Mouse (Mus musculus) adrenal gland (tissue): ENCODE measurements around the gene Cdk14.
"Not testable (repeated sequence)": the region's sequence is repeated elsewhere in the genome, so short reads cannot be mapped to it uniquely, and the experiment has no call there.

Experiments
- intact Hi-C: fragments of 180-260 bp; cut with DNase I; formaldehyde crosslinking; loops from one replicate; pipeline ENCODE4 v1.15.1; 2025

Cdk14 gene

DNA sequence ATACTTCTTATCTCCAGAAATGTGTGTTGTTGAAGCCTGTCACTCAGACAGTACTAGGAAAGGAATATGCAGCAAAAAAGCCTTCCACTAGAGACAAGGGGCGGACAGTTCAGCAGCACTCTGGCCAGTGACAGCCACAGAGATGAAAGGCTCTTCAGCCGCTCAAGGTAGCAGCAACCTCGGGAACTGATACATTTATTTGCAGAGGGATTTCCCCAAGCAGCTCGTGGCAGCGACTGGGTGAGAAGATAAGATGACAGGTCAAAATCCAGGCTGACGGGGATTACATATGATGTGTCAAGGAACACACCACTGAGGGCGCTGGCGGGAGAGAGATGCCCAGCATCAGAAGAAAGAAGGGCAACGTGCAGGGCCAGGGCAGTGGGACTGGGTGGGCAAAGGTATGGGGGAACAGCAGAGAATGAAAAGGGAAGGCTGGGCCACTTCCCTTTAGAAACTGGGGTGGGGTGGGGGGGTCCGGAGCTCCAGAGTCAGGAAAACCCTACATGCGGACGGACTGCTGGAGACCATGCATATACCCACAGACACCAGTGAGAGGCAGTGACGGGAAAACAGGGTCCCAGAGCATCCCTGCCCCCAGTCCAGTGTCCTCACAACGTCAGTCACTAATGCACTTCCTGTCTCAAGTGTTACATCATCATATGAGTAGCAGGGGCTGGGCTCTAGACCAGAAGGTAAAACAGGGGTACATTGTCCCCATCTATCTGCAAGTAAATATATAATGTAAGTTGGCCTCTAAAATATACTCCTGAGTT lies 51.5 kb downstream of the Cdk14 start:
- intact Hi-C loops = loop anchor here (10.0 kb wide), 1 partner anchor 404 kb away; no protein-coding TSS in a partner anchor

DNA sequence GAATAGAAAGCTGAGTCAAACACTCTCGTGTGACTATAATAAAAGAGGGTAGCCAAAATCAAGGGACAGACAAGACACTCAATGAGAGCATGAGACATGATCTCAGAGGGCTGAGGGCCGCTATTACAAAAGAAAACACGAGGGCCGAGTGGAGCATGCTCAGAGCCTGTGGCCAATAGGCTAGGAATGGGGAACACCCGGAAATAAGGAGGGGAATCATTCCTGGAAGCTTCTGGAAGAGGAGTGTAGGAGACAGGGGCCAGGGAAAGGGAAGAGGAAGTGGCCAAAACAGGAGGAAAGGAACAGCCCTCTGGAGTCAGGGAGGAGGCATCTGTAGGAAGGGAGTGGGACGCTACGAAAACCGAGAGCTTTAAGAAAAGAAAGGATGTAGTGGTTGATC lies 52.6 kb downstream of the Cdk14 start:
- intact Hi-C loops = loop anchor here (10.0 kb wide), 1 partner anchor 403 kb away; no protein-coding TSS in a partner anchor

DNA sequence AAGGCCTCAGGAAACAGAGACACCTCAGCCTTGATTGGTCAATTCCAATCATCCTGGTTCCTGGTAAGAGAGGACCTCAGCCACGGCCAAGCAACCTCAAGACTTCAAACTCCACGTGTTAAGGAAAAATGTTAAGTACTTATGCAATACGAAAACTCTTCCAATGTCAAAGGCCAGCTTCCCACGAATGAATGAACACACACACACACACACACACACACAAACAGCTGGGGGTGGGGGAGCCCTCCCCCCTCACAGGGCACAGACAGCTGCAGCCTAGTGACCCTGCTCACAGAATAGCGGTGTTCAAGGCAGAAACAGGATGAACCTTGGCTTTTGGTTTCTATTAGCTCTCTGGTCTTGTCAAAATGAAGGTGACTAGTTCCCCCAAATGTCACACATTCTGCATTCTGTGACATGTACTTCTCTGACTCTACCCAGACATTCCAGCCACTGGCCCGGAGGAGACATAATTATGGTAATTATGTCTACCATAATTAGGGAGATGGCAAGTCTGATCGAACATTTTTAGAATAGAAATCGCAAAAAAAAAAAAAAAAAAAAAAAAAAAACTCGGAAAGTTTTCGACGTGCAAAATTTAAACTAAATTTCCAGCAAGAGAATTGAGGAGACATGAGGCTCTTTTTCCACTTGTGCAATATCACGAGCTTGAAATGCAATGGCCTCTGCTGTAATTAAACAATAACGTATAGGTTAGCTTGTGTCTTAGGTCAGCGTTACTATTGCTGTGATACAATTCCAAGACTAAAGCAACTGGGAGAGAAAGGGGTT lies 54.6 kb downstream of the Cdk14 start:
- intact Hi-C loops = loop anchor here (10.0 kb wide), 1 partner anchor 401 kb away; no protein-coding TSS in a partner anchor

DNA sequence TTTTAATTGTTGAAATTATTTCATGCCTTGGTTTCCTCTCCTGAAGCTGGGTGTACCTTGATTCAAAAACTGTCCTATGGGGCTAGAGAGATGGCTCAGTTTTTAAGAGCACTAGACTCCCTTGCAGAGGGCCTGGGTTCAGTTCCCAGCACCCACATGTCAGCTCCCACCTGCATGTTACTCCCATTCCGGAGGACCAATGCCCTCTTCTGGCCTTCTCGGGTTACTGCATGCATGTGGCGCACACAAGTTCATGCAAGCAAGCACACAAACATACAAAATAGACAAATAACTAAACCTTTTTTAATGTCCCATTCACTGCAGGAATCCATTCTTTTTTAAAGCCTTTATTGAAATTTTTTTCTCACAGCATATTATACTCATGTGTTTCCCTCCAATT lies 58.4 kb downstream of the Cdk14 start:
- intact Hi-C loops = loop anchor here (10.0 kb wide), 1 partner anchor 397 kb away; no protein-coding TSS in a partner anchor

DNA sequence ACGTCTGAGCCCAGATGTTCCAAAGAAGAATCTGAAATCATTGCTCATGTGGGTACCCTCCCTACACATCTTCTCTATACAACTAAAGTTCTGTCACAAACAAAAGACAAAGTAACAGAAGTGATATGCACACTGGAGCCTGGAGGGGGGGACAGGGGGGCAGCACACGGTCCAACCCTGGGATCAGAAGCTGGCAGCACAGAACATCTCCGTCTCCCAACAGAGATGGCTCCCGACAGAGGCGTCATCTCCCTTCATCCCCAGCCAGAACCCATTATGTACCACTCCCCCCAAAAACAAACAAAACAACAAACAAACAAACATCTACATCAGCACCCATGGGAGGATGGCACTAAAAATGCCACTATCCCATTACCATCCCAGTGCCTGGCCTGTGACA lies 59.8 kb downstream of the Cdk14 start:
- intact Hi-C loops = loop anchor here (10.0 kb wide), 1 partner anchor 396 kb away; no protein-coding TSS in a partner anchor

DNA sequence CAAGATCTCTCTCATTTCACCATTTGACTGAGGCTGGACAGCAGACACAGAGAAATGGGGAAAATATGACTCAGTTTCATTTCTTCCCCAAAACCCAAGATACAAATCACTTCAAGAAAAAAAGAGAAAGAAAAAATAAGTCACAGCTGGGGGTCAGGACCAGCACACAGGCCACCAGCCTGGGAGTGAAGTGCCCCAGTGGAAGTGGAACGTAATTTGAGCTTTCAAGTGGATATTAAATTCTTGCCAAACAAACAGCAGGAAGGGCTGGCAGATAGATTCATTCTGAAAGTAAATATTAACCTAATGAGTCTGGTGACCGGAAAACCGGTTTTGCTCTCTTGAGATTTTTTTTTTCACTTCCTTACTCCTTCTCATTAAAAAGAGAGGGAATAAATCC lies 60.2 kb downstream of the Cdk14 start:
- intact Hi-C loops = loop anchor here (10.0 kb wide), 1 partner anchor 395 kb away; no protein-coding TSS in a partner anchor

DNA sequence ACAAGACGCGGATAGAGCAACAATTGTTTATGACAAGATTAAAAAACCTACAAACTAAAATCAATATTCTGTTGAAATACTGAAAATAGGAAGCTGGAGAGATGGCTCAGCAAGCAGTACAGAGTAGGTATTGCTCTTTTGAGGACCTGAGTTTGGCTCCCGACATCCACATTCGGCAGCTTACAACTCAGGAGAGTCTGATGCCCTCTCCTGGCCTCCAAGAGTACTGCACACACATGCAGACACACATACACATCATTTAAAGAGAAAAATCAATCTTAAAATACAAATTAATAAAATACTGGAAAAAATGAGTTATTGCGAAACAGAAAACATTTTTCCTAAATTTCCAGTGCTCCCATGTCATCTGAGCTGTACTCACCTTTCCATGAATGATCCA lies 60.7 kb downstream of the Cdk14 start:
- intact Hi-C loops = no loop called here

DNA sequence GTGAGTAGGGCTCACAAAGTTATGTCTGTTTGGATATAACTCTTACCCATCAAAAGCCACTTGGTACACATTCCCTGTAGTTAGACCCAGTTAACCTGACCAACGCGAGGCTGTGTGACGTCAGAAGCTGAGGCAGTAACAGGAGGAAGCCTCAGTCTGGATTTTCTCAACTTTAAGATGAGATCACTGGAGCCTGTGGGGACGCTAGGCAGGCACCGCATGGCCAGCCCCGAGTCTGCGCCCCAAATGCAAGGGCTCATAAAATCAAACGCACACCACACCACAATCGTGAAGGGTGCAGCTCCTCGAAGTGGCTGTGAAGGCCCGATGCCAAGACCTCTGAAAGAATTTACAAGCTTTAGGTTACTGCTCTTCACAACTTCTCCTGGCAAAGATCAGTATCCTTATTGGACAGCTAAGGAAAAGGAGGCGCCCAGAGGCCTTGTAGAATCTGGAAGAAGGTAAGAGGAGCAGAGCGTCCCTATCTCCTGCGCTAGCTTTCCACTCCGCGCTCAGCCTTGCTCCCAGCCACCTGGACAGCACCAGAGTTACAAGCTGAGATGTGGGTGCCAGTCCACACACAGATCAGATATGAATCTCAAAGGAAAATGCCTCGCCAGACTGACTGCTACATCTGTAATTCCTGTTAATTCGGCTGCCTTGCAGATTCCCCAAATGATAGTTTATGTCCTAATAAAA lies 61.9 kb downstream of the Cdk14 start:
- intact Hi-C loops = no loop called here

DNA sequence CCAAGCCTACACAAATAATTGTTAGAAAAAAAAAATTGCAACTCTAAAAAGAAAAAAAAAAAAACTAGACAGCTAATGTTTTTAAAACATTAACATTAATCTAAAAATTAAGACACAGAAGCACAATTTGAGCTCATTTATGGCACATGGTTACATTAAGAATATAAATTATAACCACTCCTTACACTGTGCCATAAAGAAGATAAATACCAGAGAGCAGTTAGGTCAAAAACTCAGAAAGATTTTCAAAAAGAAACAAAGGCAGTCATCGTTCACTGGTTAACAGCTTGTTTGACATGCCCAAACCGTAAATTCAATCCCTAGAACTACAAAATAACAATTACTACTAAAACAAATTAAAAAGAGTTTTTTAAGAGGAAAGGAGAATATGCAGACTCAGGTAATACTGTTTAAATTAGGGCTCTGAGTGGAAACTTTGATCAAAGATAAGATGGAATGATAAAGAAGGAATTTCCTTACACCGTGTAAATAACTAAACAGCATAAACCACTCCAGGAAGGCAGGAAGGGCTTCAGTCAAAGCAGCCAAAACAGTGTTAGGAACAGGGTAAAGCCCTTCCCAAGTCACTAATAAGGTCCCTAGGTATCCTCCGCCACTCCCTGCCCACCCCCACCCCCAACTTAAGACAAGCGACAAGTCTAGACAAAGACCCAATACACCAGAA lies 65.3 kb downstream of the Cdk14 start:
- intact Hi-C loops = no loop called here

DNA sequence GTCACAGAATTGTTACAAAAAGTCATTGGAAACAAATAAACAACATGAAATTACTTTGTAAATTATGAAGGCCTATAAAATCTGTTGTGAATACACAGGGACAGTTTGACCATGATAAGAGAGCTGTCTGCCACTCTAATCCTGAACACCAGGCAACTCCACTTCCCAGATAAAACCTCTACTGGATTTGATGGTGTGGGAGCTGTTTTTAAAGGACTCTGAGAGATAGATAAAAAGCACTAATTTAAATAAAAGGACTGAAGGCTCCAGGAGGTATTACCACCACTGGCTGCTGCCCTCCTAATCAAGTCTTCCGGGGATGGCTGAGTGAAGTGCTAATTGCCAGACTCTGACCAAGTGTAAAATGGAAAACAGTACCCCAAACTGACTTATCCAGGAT lies 66.2 kb downstream of the Cdk14 start:
- intact Hi-C loops = no loop called here

DNA sequence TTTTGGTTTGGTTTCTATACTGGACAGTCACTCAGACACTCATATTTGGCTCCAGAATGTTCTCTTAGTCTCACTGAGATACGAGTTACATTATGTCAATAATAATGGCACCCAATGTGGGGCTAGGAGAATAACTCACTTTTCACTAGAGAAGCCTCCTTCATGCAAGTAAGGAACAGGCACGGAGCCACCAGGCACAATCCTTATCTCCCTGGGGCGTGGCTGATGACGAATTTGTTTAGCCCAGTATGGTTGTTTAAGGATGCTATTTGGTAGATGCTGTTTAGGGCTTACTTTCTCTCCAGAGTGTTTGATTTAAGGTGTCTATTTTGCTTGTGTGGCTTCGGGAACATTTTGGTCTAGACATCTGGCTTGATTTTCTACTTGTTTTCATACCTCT lies 75.5 kb downstream of the Cdk14 start:
- intact Hi-C loops = no loop called here

DNA sequence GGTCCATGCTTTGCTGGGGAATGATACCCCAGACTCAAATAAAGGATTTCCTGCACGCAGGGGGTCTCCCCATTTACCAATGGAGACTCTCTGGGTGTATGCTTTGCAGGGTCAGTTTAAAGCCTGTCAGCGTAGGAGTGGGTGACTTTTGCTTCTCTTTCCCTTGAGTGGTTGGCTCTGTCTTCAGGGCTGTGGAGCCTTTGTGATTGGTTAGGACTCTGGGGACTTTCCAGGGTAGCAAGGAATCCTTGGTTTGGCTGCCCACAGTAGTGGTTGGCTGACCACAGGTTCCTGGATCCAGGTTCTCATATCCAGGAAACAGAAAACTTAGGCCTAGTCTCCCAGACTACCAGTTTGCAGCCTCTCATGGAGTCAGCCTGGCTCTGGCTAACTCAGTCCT lies 76.4 kb downstream of the Cdk14 start:
- intact Hi-C loops = no loop called here

DNA sequence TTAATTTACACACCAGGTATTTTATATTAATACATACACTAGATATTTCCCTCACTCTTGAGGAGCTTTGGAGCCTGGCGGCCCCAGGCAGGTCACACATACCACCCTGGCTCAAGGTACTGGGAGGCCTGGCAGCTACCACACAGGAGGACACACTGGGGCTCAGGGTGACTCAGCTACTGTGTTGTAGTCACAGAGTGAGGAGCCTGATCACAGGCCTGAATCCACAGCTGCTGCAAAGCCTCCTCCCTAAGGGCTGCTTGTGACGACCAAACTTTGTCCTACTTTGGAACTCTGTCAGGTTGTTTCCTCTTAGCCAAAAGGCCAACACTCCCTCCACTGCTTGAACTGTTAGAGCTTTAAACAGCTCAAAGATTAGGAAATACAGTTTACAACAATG lies 76.8 kb downstream of the Cdk14 start:
- intact Hi-C loops = no loop called here

DNA sequence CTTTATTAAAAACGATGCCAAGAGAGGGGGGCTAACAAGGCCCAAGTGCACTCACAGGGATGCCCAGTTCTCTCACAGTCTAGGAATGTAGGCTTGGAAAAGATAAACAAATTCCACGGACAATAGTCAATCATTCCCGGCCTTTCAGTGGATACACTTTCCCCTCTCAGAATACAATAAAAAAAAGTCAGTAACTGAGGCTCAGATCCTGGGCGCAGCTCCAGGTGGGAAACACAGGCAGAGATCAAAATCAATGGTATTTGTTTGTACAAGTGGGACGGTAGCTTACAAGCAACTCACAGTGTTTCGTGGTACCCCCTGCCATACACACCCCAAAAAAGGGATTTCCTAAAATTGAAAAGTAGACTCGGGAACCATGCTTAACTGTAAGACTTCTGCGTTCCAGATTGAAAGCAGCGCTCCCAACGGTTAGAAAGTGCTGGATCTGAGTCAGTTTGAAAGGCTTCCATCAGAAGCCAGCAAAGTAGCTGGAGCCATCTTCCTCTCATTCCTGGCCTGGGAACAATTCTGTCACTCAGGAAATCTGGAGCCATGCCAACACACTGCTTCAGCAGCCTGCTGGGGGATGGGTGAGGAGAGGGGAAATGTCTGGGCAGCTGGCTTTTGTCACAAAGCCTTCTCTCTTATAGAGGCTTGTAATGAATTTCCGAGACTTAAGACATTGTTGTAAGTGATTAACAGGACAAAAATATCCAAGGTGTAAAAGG lies 77.5 kb downstream of the Cdk14 start:
- intact Hi-C loops = no loop called here

DNA sequence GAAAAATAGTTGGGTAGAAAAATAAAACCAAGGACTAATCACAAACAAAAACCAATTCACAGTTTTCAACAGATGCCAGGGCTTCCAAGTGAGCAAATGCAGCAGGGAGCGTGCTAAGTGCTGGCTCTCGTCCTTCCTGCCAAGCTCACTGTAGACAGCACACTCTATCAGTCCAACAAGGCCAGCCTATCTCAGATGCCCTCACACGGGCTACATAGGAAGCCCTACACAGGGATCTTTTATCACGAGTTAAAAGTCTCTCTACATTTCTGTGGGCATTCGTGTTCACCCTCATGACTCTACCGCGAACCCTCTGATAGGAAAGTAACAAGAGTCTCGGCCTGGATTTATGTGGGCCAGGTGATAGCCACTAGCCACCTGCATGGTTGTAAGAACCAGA lies 78.5 kb downstream of the Cdk14 start:
- intact Hi-C loops = no loop called here

DNA sequence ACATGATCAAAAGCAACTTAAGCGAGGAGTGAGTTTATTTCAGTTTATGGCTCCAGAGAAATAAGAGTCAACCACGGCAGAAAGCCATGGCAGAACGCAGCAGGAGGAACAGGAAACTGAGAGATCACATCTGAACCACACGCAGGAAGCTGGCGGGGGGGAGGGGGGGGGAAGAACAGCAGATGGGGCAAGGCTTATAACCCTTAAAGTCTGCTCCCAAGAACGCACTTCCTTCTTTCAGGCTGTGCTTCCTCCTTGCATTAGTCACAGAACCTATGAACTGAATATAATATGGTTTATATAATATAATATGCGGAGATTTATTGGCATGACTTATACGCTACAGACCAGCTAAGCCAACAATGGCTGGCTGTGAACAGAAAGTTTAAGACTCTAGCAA lies 86.2 kb downstream of the Cdk14 start:
- intact Hi-C loops = no loop called here

DNA sequence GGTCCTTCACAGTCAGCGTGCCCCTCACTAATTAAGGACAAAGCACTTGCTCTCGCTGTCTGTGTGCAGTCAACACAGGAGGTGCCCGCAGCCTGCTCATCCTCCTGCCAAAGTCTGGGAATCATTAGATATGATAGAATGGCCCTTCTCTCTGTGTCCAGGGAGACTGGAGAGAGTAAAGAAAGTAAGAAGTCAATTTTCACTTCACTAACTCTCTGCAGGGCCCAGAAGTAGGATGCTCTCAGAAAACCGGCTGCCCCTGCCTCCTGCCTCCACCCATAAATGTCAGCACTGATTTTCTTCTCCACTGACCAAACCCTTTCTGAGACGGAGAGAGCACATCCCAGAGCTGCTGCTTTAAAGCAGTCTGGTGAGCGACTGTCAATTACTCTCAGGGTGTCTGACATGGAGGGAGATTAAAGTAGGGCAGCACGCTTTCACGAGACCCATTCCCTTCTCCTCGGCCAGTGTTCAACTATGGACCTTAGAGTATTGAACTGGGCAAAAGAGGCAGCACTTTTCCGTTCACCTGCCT lies 89.1 kb downstream of the Cdk14 start:
- intact Hi-C loops = no loop called here

DNA sequence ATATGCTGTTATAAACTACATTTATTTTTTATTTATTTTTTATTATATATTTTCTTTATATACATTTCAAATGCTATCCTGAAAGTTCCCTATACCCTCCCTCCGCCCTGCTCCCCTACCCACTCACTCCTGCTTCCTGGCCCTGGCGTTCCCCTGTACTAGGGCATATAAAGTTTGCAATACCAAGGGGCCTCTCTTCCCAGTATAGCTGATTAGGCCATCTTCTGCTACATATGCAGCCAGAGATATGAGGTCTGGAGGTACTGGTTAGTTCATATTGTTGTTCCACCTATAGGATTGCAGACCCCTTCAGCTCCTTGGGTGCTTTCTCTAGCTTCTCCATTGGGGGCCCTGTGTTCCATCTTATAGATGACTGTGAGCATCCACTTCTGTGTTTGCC lies 91.1 kb downstream of the Cdk14 start:
- intact Hi-C loops = not testable (repeated sequence)

DNA sequence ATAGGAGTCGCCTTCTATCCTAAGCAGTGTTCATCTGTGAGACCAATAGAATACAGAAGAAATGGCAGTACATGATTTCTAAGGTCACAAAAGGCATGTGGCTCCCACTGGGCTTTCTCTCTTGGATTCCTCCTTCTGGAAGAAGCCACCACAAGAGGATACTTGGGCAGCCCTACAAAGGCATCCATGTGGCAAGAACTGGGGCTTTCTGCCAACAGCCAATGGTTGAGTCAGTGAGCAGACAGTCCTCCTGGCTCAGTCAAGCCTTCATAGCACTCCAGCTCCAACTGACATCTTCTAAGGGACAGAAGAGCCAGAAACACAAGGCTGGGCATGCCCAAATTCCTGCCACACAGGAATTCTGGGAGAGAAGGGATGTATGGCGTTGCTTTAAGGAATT lies 93.4 kb downstream of the Cdk14 start:
- intact Hi-C loops = no loop called here

DNA sequence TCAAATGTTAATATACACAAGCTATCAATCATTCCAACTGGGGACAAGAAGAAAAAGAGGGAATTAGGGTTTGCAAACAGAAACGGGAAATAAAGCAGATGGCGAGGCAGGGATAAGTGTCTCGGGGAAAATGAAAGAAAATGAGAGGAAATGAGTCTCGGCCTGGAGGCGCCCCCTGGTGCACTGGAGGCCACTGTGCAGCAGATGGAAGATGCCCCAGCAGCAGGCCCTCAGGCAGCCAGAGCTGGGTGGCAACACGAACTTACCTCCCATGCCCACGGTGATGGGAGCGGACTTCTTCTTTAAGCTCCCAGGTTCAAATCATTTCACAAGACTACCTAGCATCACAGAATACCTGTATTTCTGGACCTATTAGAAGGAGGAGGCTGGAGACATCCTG lies 97.4 kb downstream of the Cdk14 start:
- intact Hi-C loops = no loop called here
